Mouse (Mus musculus) heart, embryonic 14.5 days (tissue): Measurements from ENCODE around the gene Scd2. TPM values are rescaled to one million over a fixed set of nuclear protein-coding genes. Genes with fewer than 3 reads are reported as not detected.

ENCODE experiments used
- ATAC-seq: fragments of 200-750 bp; cut with Nextera tagmentation; 2 replicates; pipeline ENCODE4 v1.8.0; 2017; ENCODE audit warnings: low read depth, moderate TSS enrichment; ENCODE audit not compliant: insufficient number of reproducible peaks, insufficient read depth, low FRiP score
- H3K27ac ChIP-seq, 2 experiments: fragments of 200-500 bp in 1 of 2; fragments of 300-500 bp in 1 of 2; sonication (generic) in 1 of 2; replicated peaks in 1 of 2; 2 replicates each; pipeline ENCODE4 v1.5.1; 2012 to 2014; ENCODE audit warnings: low read depth in 2 of 2, low read length in 2 of 2, control low read depth in 1 of 2, mild to moderate bottlenecking in 1 of 2, mixed read lengths in 1 of 2; ENCODE audit not compliant: control insufficient read depth in 1 of 2, insufficient read depth in 1 of 2
- H3K27me3 ChIP-seq: fragments of 300-500 bp; sonication (generic); 2 replicates; pipeline ENCODE4 v1.6.1; 2014; ENCODE audit warnings: mild to moderate bottlenecking, low read length, control low read depth; ENCODE audit not compliant: control insufficient read depth, insufficient read depth
- H3K36me3 ChIP-seq: fragments of 300-500 bp; sonication (generic); 2 replicates; pipeline ENCODE4 v1.6.1; 2014; ENCODE audit warnings: mild to moderate bottlenecking, control low read depth, low read length, mixed read lengths; ENCODE audit not compliant: control insufficient read depth, insufficient read depth
- H3K4me1 ChIP-seq, 2 experiments: fragments of 200-500 bp in 1 of 2; fragments of 300-500 bp in 1 of 2; sonication (generic) in 1 of 2; 2 replicates each; pipeline ENCODE4 v1.6.1; 2012 to 2014; ENCODE audit warnings: low read length in 2 of 2, control low read depth in 1 of 2, mixed read lengths in 1 of 2; ENCODE audit not compliant: control insufficient read depth in 2 of 2, insufficient read depth in 2 of 2
- H3K4me2 ChIP-seq: fragments of 300-500 bp; sonication (generic); 2 replicates; pipeline ENCODE4 v1.6.1; 2014; ENCODE audit warnings: mild to moderate bottlenecking, low read length
- H3K4me3 ChIP-seq, 2 experiments: fragments of 200-500 bp in 1 of 2; fragments of 300-500 bp in 1 of 2; sonication (generic) in 1 of 2; 2 replicates each; pipeline ENCODE4 v1.5.1; 2012 to 2014; ENCODE audit warnings: low read length in 2 of 2, mild to moderate bottlenecking in 2 of 2, control low read depth in 1 of 2, low read depth in 1 of 2, moderate library complexity in 1 of 2; ENCODE audit not compliant: control insufficient read depth in 1 of 2, insufficient read depth in 1 of 2
- H3K9ac ChIP-seq: fragments of 300-500 bp; sonication (generic); 2 replicates; pipeline ENCODE4 v1.6.1; 2014; ENCODE audit warnings: mild to moderate bottlenecking, low read length
- H3K9me3 ChIP-seq: fragments of 300-500 bp; sonication (generic); 2 replicates; pipeline ENCODE4 v1.6.1; 2016; ENCODE audit warnings: low read length, control low read depth; ENCODE audit not compliant: control insufficient read depth
- WGBS: fragments of 180-500 bp; shearing (Covaris S2); extraction: QIAGEN DNeasy Blood & Tissue Kit; methylation state at CpG from one replicate; pipeline ENCODE4 v1.1.7; 2014; 5-methylcytosine and 5-hydroxymethylcytosine counted together
- polyA plus RNA-seq: library from polyadenylated mRNA; unstranded; fragments of >200 nt; fragmentation: Nextera tagmentation; extraction: Ambion mirVana; gene quantifications from 2 replicates; pipeline ENCODE4 v1.2.1, GENCODE M21; 2014

Scd2 gene
- polyA plus RNA-seq, 1 experiment from 2014 or later: 139 TPM

- Histone ChIP-seq H3K4me1 (peaks cover 46 to 73% of the 10 kb centered on the region in 2 experiments), H3K27ac (0 out of 4 replicates have a peak overlapping the region, but pooled peaks of 1 of the 2 experiments have one; percentile 6)
- 61% methylated on average over 8 of the region's 8 CpGs for WGBS
Measured at GRCm38 (mm10) chr19:44297068-44297760, 3.7 kb downstream of the Scd2 start.

GRCm38 (mm10) chr19:44297862-44298261 lies 4.4 kb downstream of the Scd2 start:
- H3K4me1 ChIP-seq: peaks cover 40 to 66% of the 10 kb centered on the region in 2 experiments
- H3K4me2 ChIP-seq: peak overlapping the region; percentile 93
- H3K4me3 ChIP-seq: peak overlapping the region in 1 of 2 experiments; percentile 91; a peak in 2 of 4 replicates
- H3K36me3 ChIP-seq: peaks cover 80% of the 10 kb centered on the region
- WGBS: 89% methylated on average over 9 of the region's 9 CpGs
- H3K9me3 ChIP-seq: no peaks in the 10 kb centered on the region
- H3K27ac ChIP-seq: no peak overlapping the region
- ATAC-seq: no peak
- H3K9ac ChIP-seq: peak overlapping the region; percentile 85
- H3K27me3 ChIP-seq: no peaks in the 10 kb centered on the region

More at GRCm38 (mm10) chr19:44297068-44297760, 3.7 kb downstream of the Scd2 start:
- peaks cover 73% of the 10 kb centered on the region for H3K36me3 ChIP-seq
- no peaks in the 10 kb centered on the region for H3K9me3 ChIP-seq
- peak overlapping the region; percentile 39 to 91 for H3K4me3 ChIP-seq
- H3K4me2 ChIP-seq: peak overlapping the region; percentile 93
- H3K27me3 ChIP-seq: no peaks in the 10 kb centered on the region
- peak overlapping the region; percentile 85 for H3K9ac ChIP-seq
- ATAC-seq: no peak

- 90% methylated on average over 9 of the region's 9 CpGs for WGBS
- no peak for ATAC-seq
- Histone ChIP-seq H3K4me2 (peak overlapping the region; percentile 93; the same call in 1 of the 2 replicates), H3K4me3 (no peak overlapping the region), H3K9ac (peak overlapping the region; percentile 44; the same call in 1 of the 2 replicates), H3K4me1 (peaks cover 35 to 62% of the 10 kb centered on the region in 2 experiments), H3K9me3 (no peaks in the 10 kb centered on the region), H3K27ac (no peak overlapping the region), H3K36me3 (peaks cover 92% of the 10 kb centered on the region), H3K27me3 (no peaks in the 10 kb centered on the region)
Measured at GRCm38 (mm10) chr19:44299078-44299477, 5.6 kb downstream of the Scd2 start.

GRCm38 (mm10) chr19:44299902-44300301 lies 6.4 kb downstream of the Scd2 start:
- H3K36me3 ChIP-seq: peaks cover 99% of the 10 kb centered on the region
- H3K27me3 ChIP-seq: no peaks in the 10 kb centered on the region
- 9% methylated on average over 6 of the region's 6 CpGs for WGBS
- H3K4me1 ChIP-seq: peaks cover 35 to 62% of the 10 kb centered on the region in 2 experiments
- no peak for ATAC-seq
- H3K4me3 ChIP-seq: no peak overlapping the region
- H3K4me2 ChIP-seq: peak overlapping the region; percentile 18; the same call in 1 of the 2 replicates
- no peak overlapping the region for H3K27ac ChIP-seq
- peak overlapping the region; percentile 11; the same call in 1 of the 2 replicates for H3K9ac ChIP-seq
- no peaks in the 10 kb centered on the region for H3K9me3 ChIP-seq

GRCm38 (mm10) chr19:44300520-44300919 lies 7.0 kb downstream of the Scd2 start:
- Histone ChIP-seq H3K27ac (no peak overlapping the region), H3K27me3 (no peaks in the 10 kb centered on the region), H3K4me1 (peaks cover 33 to 59% of the 10 kb centered on the region in 2 experiments), H3K9me3 (no peaks in the 10 kb centered on the region), H3K4me3 (no peak overlapping the region), H3K4me2 (no peak overlapping the region), H3K9ac (no peak overlapping the region), H3K36me3 (peaks cover 100% of the 10 kb centered on the region)
- WGBS: 80% methylated on average over 7 of the region's 7 CpGs
- ATAC-seq: no peak

- ATAC-seq: no peak
- H3K4me2 ChIP-seq: no peak overlapping the region
- no peaks in the 10 kb centered on the region for H3K9me3 ChIP-seq
- no peak overlapping the region for H3K4me3 ChIP-seq
- peaks cover 100% of the 10 kb centered on the region for H3K36me3 ChIP-seq
- 83% methylated on average over 16 of the region's 16 CpGs for WGBS
- no peak overlapping the region for H3K9ac ChIP-seq
- no peaks in the 10 kb centered on the region for H3K27me3 ChIP-seq
- H3K27ac ChIP-seq: no peak overlapping the region
- peaks cover 29 to 52% of the 10 kb centered on the region in 2 experiments for H3K4me1 ChIP-seq
Measured at GRCm38 (mm10) chr19:44301176-44301575, 7.7 kb downstream of the Scd2 start.

- H3K4me1 ChIP-seq: peaks cover 25 to 46% of the 10 kb centered on the region in 2 experiments
- peaks cover 100% of the 10 kb centered on the region for H3K36me3 ChIP-seq
- H3K9me3 ChIP-seq: no peaks in the 10 kb centered on the region
- no peaks in the 10 kb centered on the region for H3K27me3 ChIP-seq
- H3K27ac ChIP-seq: no peak overlapping the region
- no peak overlapping the region for H3K4me3 ChIP-seq
- H3K4me2 ChIP-seq: no peak overlapping the region
- H3K9ac ChIP-seq: no peak overlapping the region
- ATAC-seq: no peak
- 79% methylated on average over 9 of the region's 9 CpGs for WGBS
Measured at GRCm38 (mm10) chr19:44301671-44302305, 8.3 kb downstream of the Scd2 start.
